Comparison of ENCODE assay signal across 8 mouse cellular contexts in genomic region chr1:166160569-166161445, GRCm38 (mm10). TPM values are rescaled to one million over a fixed set of nuclear protein-coding genes. Genes with fewer than 3 reads are reported as not detected.
DNase-seq lines count a peak whose midpoint lies in the region; ATAC-seq lines count a peak whose summit lies in the region.

No protein-coding gene starts in this region.

- intact Hi-C loops in left cerebral cortex, postnatal 4 days (cut with DNase I) = loop anchor here (2.0 to 5.0 kb wide), 3 partner anchors 91 to 201 kb away; partner anchors contain the start of gene Ildr2

- WGBS in liver, embryonic 12.5 days (ENCODE audit: insufficient replicate concordance) = 12% methylated on average over 24 of the region's 24 CpGs
- WGBS in midbrain, embryonic 14.5 days = 15% methylated on average over 24 of the region's 24 CpGs

- no peaks in the 10 kb centered on the region for H3K9me3 ChIP-seq in liver, embryonic 12.5 days (replicated peaks)
- H3K9me3 ChIP-seq in midbrain, embryonic 14.5 days (ENCODE audit: control insufficient read depth, low read length) = no peaks in the 10 kb centered on the region

- ATAC-seq in liver, embryonic 12.5 days = no peak
- ATAC-seq in midbrain, embryonic 14.5 days (ENCODE audit: low FRiP score, low TSS enrichment) = peak; percentile 69

- H3K9ac ChIP-seq in liver, embryonic 12.5 days = no peak overlapping the region
- 0 out of 2 replicates have a peak overlapping the region, but pooled peaks have one; percentile 34 for H3K9ac ChIP-seq in midbrain, embryonic 14.5 days (replicated peaks; ENCODE audit: low read length)

- no peaks in the 10 kb centered on the region for H3K4me1 ChIP-seq in liver, embryonic 12.5 days
- no peaks in the 10 kb centered on the region for H3K4me1 ChIP-seq in midbrain, embryonic 14.5 days (ENCODE audit: control insufficient read depth, insufficient read depth, low read length)

- no peak overlapping the region for H3K27ac ChIP-seq in liver, embryonic 12.5 days
- H3K27ac ChIP-seq in midbrain, embryonic 14.5 days (replicated peaks; ENCODE audit: low read depth, low read length) = no peak overlapping the region

- no peak overlapping the region for H3K4me2 ChIP-seq in liver, embryonic 12.5 days
- peak overlapping the region; percentile 48 for H3K4me2 ChIP-seq in midbrain, embryonic 14.5 days (ENCODE audit: low read length)

- H3K4me3 ChIP-seq in liver, embryonic 12.5 days = no peak overlapping the region
- H3K4me3 ChIP-seq in midbrain, embryonic 14.5 days (replicated peaks; ENCODE audit: low read depth, low read length) = no peak overlapping the region

- H3K27me3 ChIP-seq in liver, embryonic 12.5 days (replicated peaks) = peaks cover 52% of the 10 kb centered on the region
- peaks cover 3% of the 10 kb centered on the region; the same call in 1 of the 2 replicates for H3K27me3 ChIP-seq in midbrain, embryonic 14.5 days (ENCODE audit: control insufficient read depth, insufficient read depth, low read length)
- H3K27me3 ChIP-seq in splenic B cell, adult 2 months (ENCODE audit: control insufficient read depth, insufficient read depth, low read length, poor library complexity, severe bottlenecking) = no peaks in the 10 kb centered on the region; the same call in 1 of the 2 replicates

- H3K36me3 ChIP-seq in liver, embryonic 12.5 days = no peaks in the 10 kb centered on the region
- H3K36me3 ChIP-seq in midbrain, embryonic 14.5 days (ENCODE audit: control insufficient read depth, insufficient read depth, low read length) = no peaks in the 10 kb centered on the region
- H3K36me3 ChIP-seq in splenic B cell, adult 2 months (ENCODE audit: control insufficient read depth, insufficient read depth, low read length, poor library complexity, severe bottlenecking) = no peaks in the 10 kb centered on the region

- DNase-seq in liver = peak; percentile 63
- peak; percentile 73 to 83 for DNase-seq in cerebellum, postnatal 36 days
- peak; percentile 17 to 32 for DNase-seq in gastrocnemius, adult 8-10 months (ENCODE audit: low spot score in 2 of 2)
- DNase-seq in induced T-regulatory cell, adult 2 months (ENCODE audit: low read depth) = peak; percentile 79
- DNase-seq in left cerebral cortex, postnatal 4 days = peak; percentile 79
- peak; percentile 93 for DNase-seq in midbrain, embryonic 14.5 days
- peak; percentile 73 for DNase-seq in splenic B cell, adult 2 months (ENCODE audit: low read depth, low spot score)

RNA-seq across cellular contexts. Expression of gene Gpa33, which starts 30.8 kb away (rescaled TPM):
- polyA plus RNA-seq in liver, embryonic 12.5 days (2016; fragmentation: Nextera tagmentation; extraction: Ambion mirVana) = 0.08 TPM in 1 of 2 replicates, not detected in the other
- not detected for total RNA-seq in gastrocnemius, adult 8-10 months (2022)
- not detected for total RNA-seq in left cerebral cortex, postnatal 4 days (2021)
- not detected in 2 replicates for polyA plus RNA-seq in midbrain, embryonic 14.5 days (2014; fragmentation: Nextera tagmentation; extraction: Ambion mirVana)

RNA-seq across cellular contexts. Expression of gene Dusp27, which starts 33.1 kb away (rescaled TPM):
- 0.31 and 0.47 TPM in 2 replicates for polyA plus RNA-seq in liver, embryonic 12.5 days (2016; fragmentation: Nextera tagmentation; extraction: Ambion mirVana)
- 10 to 100 TPM; 60.7 to 80.1 (median 69.3) TPM for total RNA-seq in gastrocnemius, adult 8-10 months (2022)
- under 1 TPM; 0.62 to 0.85 TPM for total RNA-seq in left cerebral cortex, postnatal 4 days (2021)
- 0.51 and 1.00 TPM in 2 replicates for polyA plus RNA-seq in midbrain, embryonic 14.5 days (2014; fragmentation: Nextera tagmentation; extraction: Ambion mirVana)

Comparison
In these comparisons a context has a peak if more than half of its experiments do, and no peak if none do; other contexts are left out.
1. DNase-seq: peak in every context shown above with its lines; median percentile 93 in midbrain, embryonic 14.5 days; 79 in induced T-regulatory cell, adult 2 months; 79 in left cerebral cortex, postnatal 4 days; 78 in cerebellum, postnatal 36 days; 73 in splenic B cell, adult 2 months; 63 in liver; 24 in gastrocnemius, adult 8-10 months.
2. RNA of gene Dusp27, which starts 33.1 kb away (total RNA-seq): 60.7 to 80.1 TPM in gastrocnemius, adult 8-10 months; 0.62 to 0.85 TPM in left cerebral cortex, postnatal 4 days; every median in the first group is over 10 times any median in the second.